Mouse (Mus musculus) midbrain, embryonic 10.5 days (tissue): ENCODE measurements at regions not wholly inside any gene's neighbourhood (a gene's known extent, or its start where the extent isn't known, plus 50 kb on each side); places are given as distances from the start of the nearest gene placed in this dataset.
"Not testable (repeated sequence)": the region's sequence is repeated elsewhere in the genome, so short reads cannot be mapped to it uniquely, and the experiment has no call there.

Experiments used
- DNase-seq: peaks from one replicate; pipeline ENCODE4 v3.0.0-alpha.2; 2017; ENCODE audit warnings: low spot score
- H3K27ac ChIP-seq: fragments of 300-500 bp; sonication (generic); replicated peaks from 2 replicates; pipeline ENCODE4 v1.5.1; 2016; ENCODE audit warnings: mild to moderate bottlenecking
- H3K27me3 ChIP-seq: fragments of 300-500 bp; sonication (generic); 2 replicates; pipeline ENCODE4 v1.6.1; 2016; ENCODE audit warnings: low read depth, mild to moderate bottlenecking; ENCODE audit not compliant: poor library complexity, severe bottlenecking
- H3K36me3 ChIP-seq: fragments of 300-500 bp; sonication (generic); 2 replicates; pipeline ENCODE4 v1.6.1; 2016; ENCODE audit warnings: mild to moderate bottlenecking, moderate library complexity
- H3K4me1 ChIP-seq: fragments of 300-500 bp; sonication (generic); 2 replicates; pipeline ENCODE4 v1.6.1; 2016
- H3K4me3 ChIP-seq: fragments of 300-500 bp; sonication (generic); 2 replicates; pipeline ENCODE4 v1.5.1; 2016; ENCODE audit warnings: mild to moderate bottlenecking, moderate library complexity
- H3K9me3 ChIP-seq: fragments of 300-500 bp; sonication (generic); replicated peaks from 2 replicates; pipeline ENCODE4 v1.6.1; 2016; ENCODE audit warnings: mild to moderate bottlenecking
- WGBS: fragments of 180-500 bp; shearing (Covaris S2); methylation state at CpG from one replicate; pipeline ENCODE4 v1.1.7; 2016; 5-methylcytosine and 5-hydroxymethylcytosine counted together

GRCm38 (mm10) chr9:14035526-14035925 is 208.0 kb downstream of the Fam76b start:
- Histone ChIP-seq H3K27ac (no peak overlapping the region), H3K9me3 (no peaks in the 10 kb centered on the region), H3K36me3 (no peaks in the 10 kb centered on the region), H3K27me3 (no peaks in the 10 kb centered on the region), H3K4me3 (no peak overlapping the region), H3K4me1 (no peaks in the 10 kb centered on the region)
- 86% methylated on average over 2 of the region's 2 CpGs for WGBS
- DNase-seq = no peak

- Histone ChIP-seq H3K4me1 (no peaks in the 10 kb centered on the region), H3K27ac (no peak overlapping the region), H3K9me3 (no peaks in the 10 kb centered on the region), H3K4me3 (no peak overlapping the region), H3K27me3 (no peaks in the 10 kb centered on the region), H3K36me3 (no peaks in the 10 kb centered on the region)
- no peak for DNase-seq
- 85% methylated on average over 2 of the region's 2 CpGs for WGBS
Measured at GRCm38 (mm10) chr9:14041900-14042435, 214.5 kb downstream of the Fam76b start.

GRCm38 (mm10) chr9:14048224-14048623 is 220.7 kb downstream of the Fam76b start:
- DNase-seq = no peak
- 80% methylated on average over 4 of the region's 4 CpGs for WGBS
- no peaks in the 10 kb centered on the region for H3K9me3 ChIP-seq
- no peak overlapping the region for H3K27ac ChIP-seq
- H3K4me3 ChIP-seq = no peak overlapping the region
- no peaks in the 10 kb centered on the region for H3K36me3 ChIP-seq
- peaks cover under 1% of the 10 kb centered on the region; the same call in 1 of the 2 replicates for H3K4me1 ChIP-seq
- no peaks in the 10 kb centered on the region for H3K27me3 ChIP-seq

- no peak for DNase-seq
- peaks cover 19% of the 10 kb centered on the region for H3K4me1 ChIP-seq
- H3K27ac ChIP-seq = peak overlapping the region; percentile 46; the same call in 1 of the 2 replicates
- H3K4me3 ChIP-seq = no peak overlapping the region
- WGBS = 56% methylated on average over 2 of the region's 2 CpGs
- H3K9me3 ChIP-seq = no peaks in the 10 kb centered on the region
- H3K27me3 ChIP-seq = no peaks in the 10 kb centered on the region
- H3K36me3 ChIP-seq = no peaks in the 10 kb centered on the region
Measured at GRCm38 (mm10) chr9:14053704-14054103, 221.2 kb upstream of the Sesn3 start.

- H3K27ac ChIP-seq = no peak overlapping the region
- H3K4me3 ChIP-seq = no peak overlapping the region
- no peaks in the 10 kb centered on the region for H3K36me3 ChIP-seq
- WGBS = 90% methylated on average over 10 of the region's 10 CpGs
- DNase-seq = no peak
- H3K27me3 ChIP-seq = no peaks in the 10 kb centered on the region
- peaks cover 27% of the 10 kb centered on the region for H3K4me1 ChIP-seq
- H3K9me3 ChIP-seq = no peaks in the 10 kb centered on the region
Measured at GRCm38 (mm10) chr9:14056410-14057172, 218.3 kb upstream of the Sesn3 start.

- no peaks in the 10 kb centered on the region for H3K27me3 ChIP-seq
- no peak for DNase-seq
- H3K9me3 ChIP-seq = no peaks in the 10 kb centered on the region
- H3K4me1 ChIP-seq = peaks cover 22% of the 10 kb centered on the region
- no peak overlapping the region for H3K4me3 ChIP-seq
- H3K36me3 ChIP-seq = no peaks in the 10 kb centered on the region
- 25% methylated on average over 5 of the region's 5 CpGs for WGBS
- H3K27ac ChIP-seq = no peak overlapping the region; the same call in 1 of the 2 replicates
Measured at GRCm38 (mm10) chr9:14058592-14059227, 216.2 kb upstream of the Sesn3 start.

GRCm38 (mm10) chr9:14059228-14059779 is 215.6 kb upstream of the Sesn3 start:
- H3K4me1 ChIP-seq = peaks cover 16% of the 10 kb centered on the region
- DNase-seq = no peak
- H3K27ac ChIP-seq = no peak overlapping the region; the same call in 1 of the 2 replicates
- no peak overlapping the region for H3K4me3 ChIP-seq
- H3K27me3 ChIP-seq = no peaks in the 10 kb centered on the region
- 47% methylated on average over 7 of the region's 7 CpGs for WGBS
- no peaks in the 10 kb centered on the region for H3K9me3 ChIP-seq
- no peaks in the 10 kb centered on the region for H3K36me3 ChIP-seq

GRCm38 (mm10) chr9:14060257-14060656 is 214.6 kb upstream of the Sesn3 start:
- Histone ChIP-seq H3K27ac (no peak overlapping the region), H3K27me3 (no peaks in the 10 kb centered on the region), H3K9me3 (peaks cover 7% of the 10 kb centered on the region), H3K36me3 (no peaks in the 10 kb centered on the region), H3K4me3 (no peak overlapping the region), H3K4me1 (peaks cover 16% of the 10 kb centered on the region)
- no peak for DNase-seq
- 93% methylated on average over 2 of the region's 2 CpGs for WGBS

GRCm38 (mm10) chr9:14061389-14061788 is 213.5 kb upstream of the Sesn3 start:
- DNase-seq = no peak
- 83% methylated on average over 5 of the region's 5 CpGs for WGBS
- Histone ChIP-seq H3K27ac (no peak overlapping the region), H3K27me3 (no peaks in the 10 kb centered on the region), H3K4me1 (peaks cover 16% of the 10 kb centered on the region), H3K4me3 (no peak overlapping the region), H3K36me3 (no peaks in the 10 kb centered on the region), H3K9me3 (peaks cover 16% of the 10 kb centered on the region)

GRCm38 (mm10) chr9:14061840-14062239 is 213.0 kb upstream of the Sesn3 start:
- H3K9me3 ChIP-seq = peaks cover 20% of the 10 kb centered on the region
- no peak overlapping the region for H3K27ac ChIP-seq
- H3K4me1 ChIP-seq = peaks cover 16% of the 10 kb centered on the region
- no peaks in the 10 kb centered on the region for H3K36me3 ChIP-seq
- WGBS = 89% methylated on average over 9 of the region's 9 CpGs
- H3K27me3 ChIP-seq = no peaks in the 10 kb centered on the region
- no peak overlapping the region for H3K4me3 ChIP-seq
- no peak for DNase-seq

GRCm38 (mm10) chr9:14062706-14063105 is 212.2 kb upstream of the Sesn3 start:
- H3K9me3 ChIP-seq = peaks cover 20% of the 10 kb centered on the region
- H3K36me3 ChIP-seq = no peaks in the 10 kb centered on the region
- no peak overlapping the region for H3K4me3 ChIP-seq
- H3K27ac ChIP-seq = no peak overlapping the region
- H3K27me3 ChIP-seq = no peaks in the 10 kb centered on the region
- WGBS = 87% methylated on average over 1 of the region's 1 CpGs
- H3K4me1 ChIP-seq = peaks cover 16% of the 10 kb centered on the region
- no peak for DNase-seq

GRCm38 (mm10) chr9:14066741-14067140 is 208.1 kb upstream of the Sesn3 start:
- H3K4me3 ChIP-seq, H3K4me1 ChIP-seq, H3K27me3 ChIP-seq, DNase-seq, H3K36me3 ChIP-seq, H3K27ac ChIP-seq: not testable (repeated sequence)
- 95% methylated on average over 7 of the region's 7 CpGs for WGBS
- peaks cover 20% of the 10 kb centered on the region for H3K9me3 ChIP-seq

GRCm38 (mm10) chr9:14069076-14069475 is 205.8 kb upstream of the Sesn3 start:
- Histone ChIP-seq H3K4me1 (no peaks in the 10 kb centered on the region), H3K27me3 (no peaks in the 10 kb centered on the region), H3K36me3 (no peaks in the 10 kb centered on the region), H3K9me3 (peaks cover 20% of the 10 kb centered on the region), H3K27ac (no peak overlapping the region), H3K4me3 (no peak overlapping the region)
- DNase-seq = no peak
- 92% methylated on average over 6 of the region's 6 CpGs for WGBS
